Mouse (Mus musculus) liver, adult (tissue): ENCODE results near the gene Catsperd.

Experiments used
- GATA4 ChIP-seq: IDR thresholded peaks from 2 replicates; pipeline ENCODE4 v1.6.1; 2014; ENCODE audit warnings: mild to moderate bottlenecking, low read length; ENCODE audit not compliant: insufficient replicate concordance

The Catsperd gene

GRCm38 (mm10) chr17:56631807-56632206 lies 3.9 kb downstream of the Catsperd start:
- no peak for TF ChIP-seq GATA4

- no peak for TF ChIP-seq GATA4
Measured at GRCm38 (mm10) chr17:56634023-56634422, 6.1 kb downstream of the Catsperd start.

- TF ChIP-seq GATA4, result no peak
Measured at GRCm38 (mm10) chr17:56643237-56643636, 15.3 kb downstream of the Catsperd start.

- no peak for TF ChIP-seq GATA4
Measured at GRCm38 (mm10) chr17:56647546-56647945, 19.6 kb downstream of the Catsperd start.

GRCm38 (mm10) chr17:56651801-56652200 lies 23.9 kb downstream of the Catsperd start:
- no peak for TF ChIP-seq GATA4

- TF ChIP-seq GATA4, result no peak
Measured at GRCm38 (mm10) chr17:56654771-56655170, 26.8 kb downstream of the Catsperd start.

GRCm38 (mm10) chr17:56655311-56655710 lies 27.4 kb downstream of the Catsperd start:
- TF ChIP-seq GATA4, result no peak

- no peak for TF ChIP-seq GATA4
Measured at GRCm38 (mm10) chr17:56656171-56656570, 28.2 kb downstream of the Catsperd start.

GRCm38 (mm10) chr17:56663659-56664058 lies 35.7 kb downstream of the Catsperd start:
- TF ChIP-seq GATA4, result no peak

GRCm38 (mm10) chr17:56664333-56664732 lies 36.4 kb downstream of the Catsperd start:
- TF ChIP-seq GATA4, result no peak

GRCm38 (mm10) chr17:56666384-56666783 lies 38.4 kb downstream of the Catsperd start:
- TF ChIP-seq GATA4, result no peak

GRCm38 (mm10) chr17:56667591-56667990 lies 39.6 kb downstream of the Catsperd start:
- TF ChIP-seq GATA4, result no peak

GRCm38 (mm10) chr17:56668384-56669144 lies 40.6 kb downstream of the Catsperd start:
- no peak; the same call in 1 of the 2 replicates for TF ChIP-seq GATA4

GRCm38 (mm10) chr17:56669766-56670165 lies 41.8 kb downstream of the Catsperd start:
- TF ChIP-seq GATA4, result no peak

GRCm38 (mm10) chr17:56672941-56673646 lies 45.2 kb downstream of the Catsperd start, which contains the start of gene Ranbp3:
Gene Ranbp3, plus strand, starts transcription at chr17:56673294.
- no peak for TF ChIP-seq GATA4

- no peak for TF ChIP-seq GATA4
Measured at GRCm38 (mm10) chr17:56673647-56674416, 45.9 kb downstream of the Catsperd start.

- TF ChIP-seq GATA4, result no peak
Measured at GRCm38 (mm10) chr17:56681791-56682190, 53.8 kb downstream of the Catsperd start.
